Mouse (Mus musculus): ENCODE measurements around the gene Dnah17. TPM values are rescaled to one million over a fixed set of nuclear protein-coding genes. Genes with fewer than 3 reads are reported as not detected.

Gene Dnah17
- polyA plus RNA-seq, 1 experiment: 0.21 TPM

GRCm38 (mm10) chr11:118067588-118067987, 62.8 kb downstream of the Dnah17 start:
- WGBS: 77% methylated on average over 8 of the region's 8 CpGs

GRCm38 (mm10) chr11:118060038-118060437, 70.4 kb downstream of the Dnah17 start:
- 83% methylated on average over 14 of the region's 14 CpGs for WGBS

More at GRCm38 (mm10) chr11:118067588-118067987, 62.8 kb downstream of the Dnah17 start:
- TF ChIP-seq POLR2A (IDR thresholded peaks at IDR 0.05; ENCODE audit: low read depth, low read length): no peak
- TF ChIP-seq CTCF (IDR thresholded peaks at IDR 0.05; ENCODE audit: extremely low read depth, insufficient read depth, insufficient read length, insufficient replicate concordance): no peak
- DNase-seq (ENCODE audit: low read depth in 1 of 2, low spot score in 2 of 2): no peak
- no peak overlapping the region for H3K27ac ChIP-seq (ENCODE audit: insufficient read depth, low read length)
- no peaks in the 10 kb centered on the region for H3K4me1 ChIP-seq (ENCODE audit: control insufficient read depth, insufficient read depth, insufficient read length)
- no peaks in the 10 kb centered on the region for H3K36me3 ChIP-seq (ENCODE audit: control insufficient read depth, insufficient read depth, low read length)
- no peaks in the 10 kb centered on the region for H3K27me3 ChIP-seq (ENCODE audit: control insufficient read depth, insufficient read depth, low read length)
- no peak overlapping the region for H3K4me3 ChIP-seq (ENCODE audit: extremely low read depth, insufficient read depth, insufficient read length)

GRCm38 (mm10) chr11:118058872-118059271, 71.6 kb downstream of the Dnah17 start:
- Histone ChIP-seq H3K27me3 (ENCODE audit: control insufficient read depth, insufficient read depth, low read length) (no peaks in the 10 kb centered on the region), H3K27ac (ENCODE audit: insufficient read depth, low read length) (no peak overlapping the region), H3K4me3 (ENCODE audit: extremely low read depth, insufficient read depth, insufficient read length) (no peak overlapping the region), H3K4me1 (ENCODE audit: control insufficient read depth, insufficient read depth, insufficient read length) (no peaks in the 10 kb centered on the region), H3K36me3 (ENCODE audit: control insufficient read depth, insufficient read depth, low read length) (no peaks in the 10 kb centered on the region)
- TF ChIP-seq POLR2A (IDR thresholded peaks at IDR 0.05; ENCODE audit: low read depth, low read length) (no peak), CTCF (IDR thresholded peaks at IDR 0.05; ENCODE audit: extremely low read depth, insufficient read depth, insufficient read length, insufficient replicate concordance) (no peak)
- 80% methylated on average over 10 of the region's 10 CpGs for WGBS
- DNase-seq (ENCODE audit: low read depth in 1 of 2, low spot score in 2 of 2): no peak

More at GRCm38 (mm10) chr11:118060038-118060437, 70.4 kb downstream of the Dnah17 start:
- H3K36me3 ChIP-seq (ENCODE audit: control insufficient read depth, insufficient read depth, low read length): no peaks in the 10 kb centered on the region
- H3K4me1 ChIP-seq (ENCODE audit: control insufficient read depth, insufficient read depth, insufficient read length): no peaks in the 10 kb centered on the region
- H3K4me3 ChIP-seq (ENCODE audit: extremely low read depth, insufficient read depth, insufficient read length): no peak overlapping the region
- H3K27ac ChIP-seq (ENCODE audit: insufficient read depth, low read length): no peak overlapping the region
- no peaks in the 10 kb centered on the region for H3K27me3 ChIP-seq (ENCODE audit: control insufficient read depth, insufficient read depth, low read length)
- TF ChIP-seq POLR2A (IDR thresholded peaks at IDR 0.05; ENCODE audit: low read depth, low read length) (no peak), CTCF (IDR thresholded peaks at IDR 0.05; ENCODE audit: extremely low read depth, insufficient read depth, insufficient read length, insufficient replicate concordance) (no peak)
- DNase-seq (ENCODE audit: low read depth in 1 of 2, low spot score in 2 of 2): no peak

GRCm38 (mm10) chr11:118058367-118058766, 72.1 kb downstream of the Dnah17 start:
- no peak for DNase-seq (ENCODE audit: low read depth in 1 of 2, low spot score in 2 of 2)
- TF ChIP-seq POLR2A (IDR thresholded peaks at IDR 0.05; ENCODE audit: low read depth, low read length): no peak
- no peak for TF ChIP-seq CTCF (IDR thresholded peaks at IDR 0.05; ENCODE audit: extremely low read depth, insufficient read depth, insufficient read length, insufficient replicate concordance)
- 74% methylated on average over 12 of the region's 12 CpGs for WGBS
- no peak overlapping the region for H3K4me3 ChIP-seq (ENCODE audit: extremely low read depth, insufficient read depth, insufficient read length)
- no peaks in the 10 kb centered on the region for H3K36me3 ChIP-seq (ENCODE audit: control insufficient read depth, insufficient read depth, low read length)
- H3K4me1 ChIP-seq (ENCODE audit: control insufficient read depth, insufficient read depth, insufficient read length): no peaks in the 10 kb centered on the region
- no peaks in the 10 kb centered on the region for H3K27me3 ChIP-seq (ENCODE audit: control insufficient read depth, insufficient read depth, low read length)
- H3K27ac ChIP-seq (ENCODE audit: insufficient read depth, low read length): no peak overlapping the region

- no peak overlapping the region for H3K27ac ChIP-seq (ENCODE audit: insufficient read depth, low read length)
- no peak for DNase-seq (ENCODE audit: low read depth in 1 of 2, low spot score in 2 of 2)
- no peak overlapping the region for H3K4me3 ChIP-seq (ENCODE audit: extremely low read depth, insufficient read depth, insufficient read length)
- H3K4me1 ChIP-seq (ENCODE audit: control insufficient read depth, insufficient read depth, insufficient read length): no peaks in the 10 kb centered on the region
- TF ChIP-seq POLR2A (IDR thresholded peaks at IDR 0.05; ENCODE audit: low read depth, low read length): no peak
- TF ChIP-seq CTCF (IDR thresholded peaks at IDR 0.05; ENCODE audit: extremely low read depth, insufficient read depth, insufficient read length, insufficient replicate concordance): no peak
- WGBS: 91% methylated on average over 16 of the region's 16 CpGs
- H3K36me3 ChIP-seq (ENCODE audit: control insufficient read depth, insufficient read depth, low read length): no peaks in the 10 kb centered on the region
- no peaks in the 10 kb centered on the region for H3K27me3 ChIP-seq (ENCODE audit: control insufficient read depth, insufficient read depth, low read length)
These were observed 80.3 kb downstream of the Dnah17 start for GRCm38 (mm10) chr11:118050174-118050573.

GRCm38 (mm10) chr11:118049641-118050040, 80.8 kb downstream of the Dnah17 start:
- Histone ChIP-seq H3K27me3 (ENCODE audit: control insufficient read depth, insufficient read depth, low read length) (no peaks in the 10 kb centered on the region), H3K36me3 (ENCODE audit: control insufficient read depth, insufficient read depth, low read length) (no peaks in the 10 kb centered on the region), H3K4me3 (ENCODE audit: extremely low read depth, insufficient read depth, insufficient read length) (no peak overlapping the region), H3K27ac (ENCODE audit: insufficient read depth, low read length) (no peak overlapping the region), H3K4me1 (ENCODE audit: control insufficient read depth, insufficient read depth, insufficient read length) (no peaks in the 10 kb centered on the region)
- 68% methylated on average over 8 of the region's 8 CpGs for WGBS
- no peak for DNase-seq (ENCODE audit: low read depth in 1 of 2, low spot score in 2 of 2)
- no peak for TF ChIP-seq POLR2A (IDR thresholded peaks at IDR 0.05; ENCODE audit: low read depth, low read length)
- TF ChIP-seq CTCF (IDR thresholded peaks at IDR 0.05; ENCODE audit: extremely low read depth, insufficient read depth, insufficient read length, insufficient replicate concordance): no peak

GRCm38 (mm10) chr11:118043293-118043907, 87.0 kb downstream of the Dnah17 start:
- no peaks in the 10 kb centered on the region for H3K4me1 ChIP-seq (ENCODE audit: control insufficient read depth, insufficient read depth, insufficient read length)
- DNase-seq (ENCODE audit: low read depth in 1 of 2, low spot score in 2 of 2): no peak
- H3K36me3 ChIP-seq (ENCODE audit: control insufficient read depth, insufficient read depth, low read length): no peaks in the 10 kb centered on the region
- H3K27me3 ChIP-seq (ENCODE audit: control insufficient read depth, insufficient read depth, low read length): no peaks in the 10 kb centered on the region
- H3K4me3 ChIP-seq (ENCODE audit: extremely low read depth, insufficient read depth, insufficient read length): no peak overlapping the region
- no peak for TF ChIP-seq POLR2A (IDR thresholded peaks at IDR 0.05; ENCODE audit: low read depth, low read length)
- TF ChIP-seq CTCF (IDR thresholded peaks at IDR 0.05; ENCODE audit: extremely low read depth, insufficient read depth, insufficient read length, insufficient replicate concordance): no peak
- 74% methylated on average over 14 of the region's 14 CpGs for WGBS
- H3K27ac ChIP-seq (ENCODE audit: insufficient read depth, low read length): no peak overlapping the region
